Mouse (Mus musculus) lung, adult 10 weeks (tissue): ENCODE data around the gene Trappc10. TPM values are rescaled to one million over a fixed set of nuclear protein-coding genes. Genes with fewer than 3 reads are reported as not detected.

Source experiments
- polyA plus RNA-seq: library from polyadenylated mRNA; stranded (reverse); fragments of 350-450 nt; fragmentation: Illumina TruSeq; extraction: RNeasy Lipid Tissue Mini Kit (QIAGEN cat#74804); gene quantifications from one replicate; pipeline ENCODE4 v1.2.3, GENCODE M21; 2014; ENCODE audit warnings: low read depth, low replicate concordance; ENCODE audit not compliant: insufficient read depth

The Trappc10 gene
- 13.2 TPM for polyA plus RNA-seq

DNA sequence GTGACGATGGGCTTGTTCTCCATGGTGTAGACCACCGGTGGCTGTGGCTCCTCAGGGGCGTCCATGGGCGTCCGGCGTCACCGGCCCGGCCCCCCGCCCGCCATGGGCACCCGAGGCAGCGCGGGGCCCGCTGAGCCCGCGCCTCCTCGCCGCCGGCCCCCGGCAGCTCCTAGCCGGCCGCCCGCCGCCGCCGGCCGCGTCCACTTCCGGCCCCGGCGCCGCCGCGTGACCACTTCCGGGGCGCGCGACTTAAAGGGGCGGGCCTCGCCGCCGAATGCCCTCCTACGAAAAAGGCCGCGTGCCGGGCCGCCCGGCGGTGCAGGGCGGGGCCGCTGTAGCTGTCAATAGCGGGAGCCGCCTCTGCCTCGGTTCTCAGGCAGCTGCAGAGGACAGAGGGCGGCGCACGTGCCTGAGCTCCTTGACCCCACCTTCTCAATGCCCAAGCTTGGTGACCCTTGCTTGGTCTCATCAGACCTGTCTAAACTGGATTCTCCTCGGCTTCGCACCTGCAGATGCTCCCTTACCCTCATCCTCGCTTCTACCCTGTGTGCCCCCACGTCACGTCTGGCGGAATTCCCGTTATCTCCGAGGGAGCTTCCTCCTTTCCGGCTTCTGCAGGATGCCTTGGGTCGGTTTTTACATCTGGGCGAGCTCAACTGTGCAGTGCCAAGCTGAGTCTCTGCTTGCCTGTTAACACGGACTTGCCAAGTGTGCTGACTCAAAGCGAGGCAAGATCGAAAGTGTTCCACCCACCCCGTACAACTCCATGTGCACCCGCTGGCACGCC lies at the start of gene Trappc10:
Gene Trappc10 (minus strand): TSS at position 204 of the 787 bp plus-strand sequence.

DNA sequence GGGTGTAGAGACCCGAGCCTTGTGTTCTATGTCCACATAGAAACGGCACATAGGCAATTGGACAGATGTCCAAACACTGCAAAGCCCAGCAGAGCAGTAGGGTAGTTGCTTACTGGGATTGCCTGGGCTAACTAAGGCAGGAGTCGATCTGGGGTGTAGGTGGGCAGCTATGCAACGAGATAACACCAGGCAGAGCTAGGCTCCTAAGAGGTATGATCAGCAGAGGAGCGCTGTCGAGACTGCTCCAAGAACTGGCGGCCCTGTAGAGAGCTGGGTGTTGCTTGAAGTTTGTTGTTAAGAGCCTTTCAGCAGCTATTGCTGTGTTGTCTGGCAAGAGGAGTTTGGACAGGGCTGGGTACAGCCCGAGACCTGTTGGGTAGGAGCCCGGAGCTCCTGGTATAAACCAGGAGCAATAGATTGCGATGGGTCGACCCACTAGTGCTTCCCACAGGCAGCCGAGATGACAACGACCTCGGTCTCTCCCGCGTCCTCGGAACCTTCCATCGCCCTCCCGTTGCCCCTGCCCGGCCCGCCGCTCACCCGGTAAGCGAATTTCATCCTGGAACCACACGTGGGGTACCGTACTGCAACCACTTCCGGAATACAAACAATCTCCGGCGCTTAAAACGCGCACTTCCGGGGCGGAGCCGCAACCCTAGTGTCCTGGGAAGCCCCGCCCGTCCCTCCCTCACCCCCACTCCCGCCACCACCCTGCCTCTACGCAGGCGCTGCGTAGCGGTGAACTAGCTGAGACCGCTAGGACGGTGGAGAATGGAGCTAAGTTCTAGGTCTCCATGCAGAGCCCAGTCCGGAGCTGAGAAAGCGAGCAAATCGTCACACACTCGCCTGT lies 59.7 kb downstream of the Trappc10 start, which contains the start of gene Pwp2:
Gene Pwp2 (minus strand): TSS at position 619 of the 850 bp plus-strand sequence.

DNA sequence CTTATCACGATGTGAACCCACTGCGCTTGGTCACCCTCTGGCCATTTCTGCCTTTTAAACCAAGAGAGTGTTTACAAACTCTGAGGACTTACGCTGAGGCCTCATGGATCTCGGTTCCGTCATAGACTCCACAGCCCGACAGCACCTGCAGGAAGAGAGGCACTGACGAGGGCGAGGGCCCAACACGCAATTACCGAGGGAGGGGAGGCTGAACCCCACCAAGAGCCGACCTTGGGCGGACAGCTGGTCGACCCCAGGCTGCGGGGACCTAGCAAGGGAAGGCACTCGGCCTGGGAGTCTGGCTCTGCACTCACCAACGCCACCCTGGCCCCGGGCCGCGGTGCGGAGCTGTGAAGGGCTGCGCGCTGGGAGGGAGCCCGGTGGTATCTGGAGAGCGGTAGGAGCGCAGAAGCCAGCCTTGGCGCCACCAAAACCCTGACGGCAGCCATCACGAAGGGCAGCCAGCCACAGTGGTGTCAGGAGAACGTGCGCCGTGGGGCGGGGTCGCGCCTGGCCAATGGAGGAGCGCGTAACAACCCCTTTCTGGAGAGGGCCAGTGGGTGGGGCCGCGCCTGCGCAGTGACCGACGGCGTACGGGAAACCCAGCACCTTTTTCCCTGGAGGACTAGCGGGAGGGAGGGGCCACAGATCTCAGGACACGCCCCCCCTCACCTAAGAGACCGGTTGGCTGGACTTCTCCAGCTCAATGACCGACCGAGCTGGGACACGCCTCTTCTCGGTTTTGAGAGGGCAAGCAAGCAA lies 75.0 kb downstream of the Trappc10 start, which contains the start of gene D10Jhu81e:
Gene D10Jhu81e (minus strand): TSS at position 502 of the 762 bp plus-strand sequence.

Other genes with a start within 250 kb of the Trappc10 start
- 21.7 TPM for gene Pfkl, start 234.6 kb downstream of the Trappc10 start, polyA plus RNA-seq
- gene Dnmt3l, start 202.7 kb downstream of the Trappc10 start, polyA plus RNA-seq: 0.54 TPM
- not detected for gene Aire, start 201.0 kb downstream of the Trappc10 start, polyA plus RNA-seq
- gene Icosl, start 175.3 kb downstream of the Trappc10 start, polyA plus RNA-seq: 11.7 TPM
- gene D10Jhu81e, start 74.9 kb downstream of the Trappc10 start, polyA plus RNA-seq: 73.6 TPM
- 6.2 TPM for gene Pwp2, start 59.5 kb downstream of the Trappc10 start, polyA plus RNA-seq
- 59.9 TPM for gene Agpat3, start 107.8 kb upstream of the Trappc10 start, polyA plus RNA-seq
- gene Rrp1, start 168.4 kb upstream of the Trappc10 start, polyA plus RNA-seq: 89.4 TPM
- gene Cstb, start 181.0 kb upstream of the Trappc10 start, polyA plus RNA-seq: 190 TPM
- gene Pdxk, start 220.3 kb upstream of the Trappc10 start, polyA plus RNA-seq: 7.3 TPM